Mouse (Mus musculus) spleen, postnatal 4 days (tissue): Measurements from ENCODE around the gene Lmx1a.

ENCODE experiments used
- DNase-seq, 2 experiments: peaks; one replicate each; pipeline ENCODE4 v3.0.0; 2022; ENCODE audit warnings: low spot score in 2 of 2

Lmx1a gene

DNA sequence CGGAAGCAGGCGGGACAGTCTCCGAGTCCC, at the start of gene Lmx1a:
Gene Lmx1a (plus strand): TSS at position 6 of the 30 bp plus-strand sequence.
- DNase-seq = no peak

DNA sequence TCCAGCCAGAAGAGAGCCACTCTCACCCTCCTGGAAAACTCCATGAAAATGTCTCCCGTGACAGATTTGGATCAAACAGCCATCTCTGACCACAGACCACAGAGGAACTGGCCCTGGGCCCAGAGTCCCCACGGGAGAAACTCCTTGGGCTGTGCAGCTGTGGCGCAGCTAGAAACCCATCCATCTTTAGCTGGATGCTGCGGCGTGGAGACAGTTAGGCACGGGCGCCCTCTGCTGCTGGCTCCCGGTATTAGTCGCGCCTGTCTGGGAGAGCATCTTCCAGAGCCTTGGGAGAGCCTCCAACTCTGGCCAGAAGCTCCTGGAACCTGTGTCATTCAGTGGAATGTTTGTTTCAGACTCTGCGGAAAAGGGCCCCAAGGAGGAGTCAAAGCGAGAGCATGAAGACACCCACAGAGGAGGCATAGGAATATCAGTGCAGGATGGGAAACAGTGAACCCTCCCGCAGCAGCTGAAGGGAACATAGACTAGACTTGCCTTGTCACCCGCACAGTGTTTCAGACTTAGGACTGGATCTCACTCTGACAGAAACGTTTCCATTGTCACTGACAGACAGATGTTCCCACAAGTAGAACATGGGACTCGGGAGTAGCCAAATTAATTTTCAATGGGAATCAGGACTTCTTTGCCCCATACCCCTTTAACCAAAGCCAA, 44.0 kb upstream of the Lmx1a start:
- DNase-seq = peak; percentile 42 to 81

DNA sequence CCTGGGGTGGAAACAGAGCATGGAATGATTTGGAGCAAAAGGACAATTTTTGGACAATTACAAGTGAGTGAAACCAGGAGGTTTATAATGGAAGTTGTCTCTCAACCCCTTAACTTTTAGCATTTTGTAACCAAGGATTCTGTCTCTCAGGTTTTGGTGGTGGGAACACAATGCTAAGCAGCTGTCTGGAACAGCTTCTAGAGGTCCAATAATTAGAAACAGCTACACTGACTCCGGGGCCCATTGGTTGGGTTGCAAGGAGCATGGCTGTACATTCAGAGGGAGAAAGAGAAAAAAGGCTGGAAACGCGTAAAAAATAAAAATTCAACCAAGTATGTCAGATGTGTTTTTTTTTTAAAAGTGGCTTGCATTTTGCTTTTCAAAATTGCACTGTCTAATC, 40.4 kb upstream of the Lmx1a start:
- no peak for DNase-seq

DNA sequence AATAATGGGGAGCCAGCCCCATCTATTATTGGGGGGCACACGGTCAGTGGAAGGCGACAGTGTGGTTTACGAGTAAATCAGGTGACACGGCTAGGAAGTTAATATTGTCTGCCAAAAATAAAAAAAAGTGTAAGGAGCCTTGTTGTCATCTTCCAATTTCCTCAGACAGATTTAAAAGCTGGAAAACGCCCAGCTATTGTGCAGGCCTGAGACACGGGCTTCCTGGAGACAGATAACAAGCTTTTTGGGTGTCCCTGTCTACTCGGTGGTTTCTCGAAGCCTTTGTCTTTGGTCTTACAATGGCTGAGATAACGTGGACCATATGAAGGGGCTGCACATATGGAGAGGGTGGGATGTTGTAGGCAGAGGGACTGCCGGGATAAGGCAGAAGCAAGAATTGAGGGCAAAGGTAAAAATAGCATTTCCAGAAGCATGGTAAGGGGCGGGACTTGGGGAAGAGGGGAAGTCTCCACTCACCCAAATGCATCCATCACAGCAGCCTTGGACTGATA, 39.9 kb upstream of the Lmx1a start:
- no peak for DNase-seq

DNA sequence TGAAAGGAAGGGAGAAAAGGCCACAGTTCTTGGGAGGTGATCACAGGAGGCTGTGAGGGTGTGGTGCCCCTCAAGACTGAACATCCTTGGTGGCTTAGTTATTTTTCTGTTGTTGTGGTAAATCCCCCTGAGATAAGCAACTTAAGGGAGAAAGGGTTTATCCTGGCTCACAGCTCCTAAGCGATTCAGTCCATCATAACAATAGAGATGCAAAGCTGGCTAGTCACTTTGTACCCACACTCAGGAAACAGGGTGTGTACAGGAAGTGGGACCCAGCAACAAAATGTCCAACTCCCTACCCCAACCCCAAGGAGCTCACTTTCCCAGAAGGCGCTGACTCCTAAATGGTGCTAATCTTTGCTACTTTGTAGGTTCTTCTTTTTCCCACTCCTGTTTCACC, 36.7 kb upstream of the Lmx1a start:
- no peak for DNase-seq

DNA sequence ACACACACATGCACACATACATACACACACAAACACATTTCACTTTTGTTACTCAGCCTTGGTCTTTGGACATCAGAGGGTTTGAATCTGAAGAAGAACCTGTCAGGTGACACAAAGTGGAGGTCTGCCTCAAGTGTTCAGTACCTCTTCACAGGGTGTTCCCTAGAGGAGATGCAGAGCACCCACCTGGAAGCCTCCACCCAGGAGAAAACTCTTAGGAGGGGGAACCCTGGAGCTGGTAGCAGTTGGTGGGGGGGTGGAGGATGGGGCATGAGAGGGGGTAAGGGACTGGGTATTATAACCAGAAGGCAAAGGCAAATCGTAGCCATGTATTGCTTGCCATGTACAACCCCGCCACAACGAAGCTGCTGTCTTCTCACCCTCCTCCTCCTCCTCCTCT, 30.0 kb upstream of the Lmx1a start:
- DNase-seq = no peak

DNA sequence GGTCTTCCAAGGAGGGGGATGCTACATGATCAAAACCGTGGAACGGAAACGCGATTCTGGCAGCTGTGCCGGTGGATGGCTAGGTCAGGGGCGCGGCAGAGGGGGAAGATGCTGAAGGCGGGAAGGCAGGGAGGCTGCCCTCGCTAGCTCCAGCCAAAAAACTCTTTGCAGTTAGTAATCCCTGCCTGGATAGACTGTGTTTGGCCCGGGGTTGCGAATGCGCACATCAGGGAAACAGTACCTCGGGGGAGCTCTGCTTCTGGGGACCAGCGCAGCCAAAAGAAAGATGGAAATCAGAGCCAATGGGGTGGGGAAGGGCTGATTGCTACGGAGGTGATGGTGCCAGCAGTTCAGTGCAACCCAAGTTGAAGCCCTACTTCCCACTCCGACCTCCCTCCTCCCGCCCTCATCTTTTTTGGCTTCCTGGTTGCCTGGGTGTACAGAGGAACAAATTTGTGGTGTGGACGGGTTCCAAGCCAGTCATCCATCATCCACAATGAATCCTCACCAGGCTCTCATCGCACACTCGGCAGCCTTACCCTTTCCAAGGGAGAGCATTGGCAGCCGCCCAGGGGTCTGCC, 28.4 kb upstream of the Lmx1a start:
- no peak for DNase-seq

DNA sequence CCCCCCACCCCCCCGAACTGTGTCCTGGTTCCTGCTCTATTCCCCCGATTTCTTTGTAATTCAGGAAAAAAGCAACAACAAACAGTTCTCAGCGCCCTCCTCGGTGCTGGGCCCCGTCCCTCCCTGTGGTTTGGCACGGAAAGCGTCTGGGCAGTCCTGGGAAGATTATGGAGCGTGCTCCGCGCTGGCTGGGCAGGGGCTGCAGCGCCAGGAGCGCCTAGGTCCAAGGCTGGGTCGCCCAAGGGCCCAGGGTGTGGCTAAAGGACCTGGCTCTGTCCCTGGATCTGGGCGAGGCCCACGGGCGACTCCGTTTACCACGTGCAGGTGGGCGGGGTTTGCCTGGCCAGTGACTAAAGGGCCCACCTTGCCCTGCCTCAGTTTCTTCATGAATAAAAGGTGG, 27.9 kb upstream of the Lmx1a start:
- no peak for DNase-seq

DNA sequence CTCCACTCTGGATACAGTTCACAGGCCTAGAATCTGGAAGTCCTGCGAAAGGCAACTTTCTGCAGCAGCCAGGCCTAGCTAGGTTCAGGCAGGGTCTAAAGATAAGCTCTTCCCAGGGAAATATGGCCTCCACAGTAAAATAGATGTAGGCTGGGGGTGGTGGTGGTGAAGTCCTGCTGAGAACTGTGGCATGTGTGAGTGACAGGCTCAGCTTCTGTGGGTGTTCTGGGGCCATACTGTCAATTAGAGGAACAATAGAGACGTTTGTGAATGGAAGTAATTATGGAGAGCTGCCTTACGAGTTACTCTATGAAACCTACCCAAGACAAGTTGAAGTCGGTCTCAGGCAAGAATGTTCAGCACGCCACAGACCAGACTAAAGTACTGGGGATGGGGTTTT, 25.9 kb upstream of the Lmx1a start:
- no peak for DNase-seq

DNA sequence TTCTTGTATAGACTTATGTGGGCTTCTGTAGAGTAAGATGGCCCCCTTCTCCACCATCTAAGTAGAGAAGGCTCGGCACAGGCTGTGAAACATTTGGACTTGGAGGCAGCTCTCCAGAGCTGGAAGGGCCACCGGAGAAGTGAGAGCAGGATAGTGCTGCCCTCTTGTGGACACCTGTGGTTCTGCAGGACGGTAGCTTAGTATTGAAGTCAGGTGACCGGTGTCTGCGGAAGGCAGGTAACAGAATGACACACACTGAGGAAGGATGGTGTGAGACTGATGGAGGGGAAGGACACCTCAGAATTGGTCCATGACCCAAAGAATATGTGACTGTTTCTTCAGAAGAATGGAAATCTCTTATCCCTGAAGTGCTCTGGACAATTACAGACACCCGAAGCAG, 19.2 kb upstream of the Lmx1a start:
- DNase-seq = peak; percentile 18 to 76

DNA sequence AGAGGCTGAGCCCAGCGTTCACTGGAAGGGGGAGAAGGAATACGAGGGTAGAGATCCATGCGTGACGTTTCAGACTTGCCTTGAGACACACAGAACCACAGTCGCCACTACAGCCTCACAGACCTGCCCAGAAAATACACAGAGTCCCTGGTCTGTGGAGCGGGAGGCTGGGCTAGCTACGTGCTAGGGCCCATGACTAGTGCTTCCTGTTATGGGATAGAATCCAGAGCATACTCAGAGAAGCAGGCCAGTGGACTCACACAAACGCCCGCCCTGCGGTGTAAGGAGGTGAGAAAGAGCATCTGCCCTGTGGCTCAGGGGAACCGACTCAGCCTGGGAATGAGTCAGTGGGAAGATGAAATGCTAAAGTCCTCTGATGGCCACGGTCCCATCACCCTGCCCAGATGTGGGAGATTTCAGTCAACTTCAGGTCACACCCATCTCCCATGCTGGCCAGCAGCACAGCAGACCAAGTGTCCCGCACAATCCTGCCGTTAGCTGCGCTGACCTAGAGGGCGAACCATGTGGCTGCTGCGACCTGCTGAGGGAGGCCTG, 16.5 kb upstream of the Lmx1a start:
- no peak for DNase-seq

DNA sequence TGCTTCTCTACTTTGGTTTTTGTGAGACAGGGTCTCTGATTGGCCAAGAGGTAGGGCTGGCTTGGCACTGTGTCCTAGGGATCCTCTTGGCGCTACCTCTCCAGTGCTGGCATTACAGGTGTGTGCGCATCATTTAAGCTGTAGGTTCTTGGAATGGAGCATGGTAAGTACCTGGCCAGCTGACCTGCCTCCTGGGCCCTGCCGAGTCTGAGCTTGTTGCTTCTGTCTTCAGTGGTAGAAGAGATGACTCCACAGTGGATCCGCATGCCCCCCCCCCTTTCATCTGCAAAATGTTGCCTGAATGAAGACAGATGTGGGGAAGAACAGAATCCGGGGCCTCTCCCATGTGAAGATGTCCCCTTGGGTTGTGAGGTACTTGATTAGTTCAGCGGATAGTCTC, 10.0 kb upstream of the Lmx1a start:
- no peak for DNase-seq

DNA sequence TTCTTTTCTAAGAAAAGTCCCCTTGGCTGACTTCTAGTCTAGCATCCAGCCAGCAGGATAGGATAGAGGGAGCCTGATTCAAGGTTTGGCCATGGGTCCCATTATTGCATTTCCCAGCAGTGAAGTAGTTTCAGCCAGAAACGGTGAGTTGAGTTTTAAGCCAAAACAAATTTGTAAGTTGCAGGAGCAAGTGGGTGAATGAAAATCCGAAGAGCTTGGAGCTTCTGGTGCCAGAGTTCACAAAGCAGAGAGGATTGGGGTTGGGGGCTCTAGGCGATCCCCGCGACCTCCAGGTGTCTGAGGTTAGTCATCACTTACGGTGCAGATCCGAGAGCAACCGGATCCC, 1.1 kb upstream of the Lmx1a start:
- no peak for DNase-seq

DNA sequence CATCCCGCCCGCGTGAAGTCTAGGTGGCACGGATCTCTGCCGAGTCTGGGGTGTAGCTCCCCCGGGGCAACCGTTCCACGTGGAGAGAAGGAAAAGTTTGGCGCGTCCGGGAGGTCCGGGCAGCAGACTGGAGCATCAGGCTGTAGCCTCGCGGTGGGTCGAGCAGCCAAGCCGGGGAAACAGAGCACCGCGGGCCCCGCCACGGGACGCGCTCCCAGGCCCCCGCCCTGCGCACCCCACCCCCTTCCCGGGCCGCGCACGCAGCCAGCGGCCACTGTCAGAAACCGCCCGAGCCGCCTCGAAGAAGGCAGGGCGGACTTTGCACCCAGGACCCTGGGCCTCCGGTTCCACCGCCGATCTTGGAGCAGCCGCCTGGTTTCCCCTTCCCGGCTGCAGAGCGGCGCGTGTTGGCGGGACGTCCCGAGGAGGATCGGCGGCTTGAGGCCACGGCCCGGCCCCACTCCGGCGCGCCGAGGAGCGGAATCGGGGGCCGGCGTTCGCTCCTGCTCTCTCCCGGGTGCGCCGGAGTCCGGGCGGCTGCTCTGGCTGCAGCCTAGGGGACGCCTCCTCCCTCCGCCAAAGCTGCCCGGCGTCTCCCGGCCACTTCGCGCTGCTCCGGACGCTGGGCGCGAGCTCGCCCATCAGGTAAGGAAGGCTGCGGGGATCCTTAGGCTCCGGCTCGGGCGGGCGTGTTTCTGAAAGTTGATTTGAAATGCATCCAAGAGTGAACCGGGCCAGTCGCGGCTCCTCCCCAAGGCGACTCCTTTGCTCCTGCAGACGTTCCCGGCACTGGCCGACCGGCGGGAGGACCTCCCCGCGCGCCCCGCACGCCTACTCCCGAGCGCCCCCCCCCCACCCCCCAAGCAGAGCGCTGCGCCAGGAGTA, 448 bp upstream of the Lmx1a start:
- no peak for DNase-seq

DNA sequence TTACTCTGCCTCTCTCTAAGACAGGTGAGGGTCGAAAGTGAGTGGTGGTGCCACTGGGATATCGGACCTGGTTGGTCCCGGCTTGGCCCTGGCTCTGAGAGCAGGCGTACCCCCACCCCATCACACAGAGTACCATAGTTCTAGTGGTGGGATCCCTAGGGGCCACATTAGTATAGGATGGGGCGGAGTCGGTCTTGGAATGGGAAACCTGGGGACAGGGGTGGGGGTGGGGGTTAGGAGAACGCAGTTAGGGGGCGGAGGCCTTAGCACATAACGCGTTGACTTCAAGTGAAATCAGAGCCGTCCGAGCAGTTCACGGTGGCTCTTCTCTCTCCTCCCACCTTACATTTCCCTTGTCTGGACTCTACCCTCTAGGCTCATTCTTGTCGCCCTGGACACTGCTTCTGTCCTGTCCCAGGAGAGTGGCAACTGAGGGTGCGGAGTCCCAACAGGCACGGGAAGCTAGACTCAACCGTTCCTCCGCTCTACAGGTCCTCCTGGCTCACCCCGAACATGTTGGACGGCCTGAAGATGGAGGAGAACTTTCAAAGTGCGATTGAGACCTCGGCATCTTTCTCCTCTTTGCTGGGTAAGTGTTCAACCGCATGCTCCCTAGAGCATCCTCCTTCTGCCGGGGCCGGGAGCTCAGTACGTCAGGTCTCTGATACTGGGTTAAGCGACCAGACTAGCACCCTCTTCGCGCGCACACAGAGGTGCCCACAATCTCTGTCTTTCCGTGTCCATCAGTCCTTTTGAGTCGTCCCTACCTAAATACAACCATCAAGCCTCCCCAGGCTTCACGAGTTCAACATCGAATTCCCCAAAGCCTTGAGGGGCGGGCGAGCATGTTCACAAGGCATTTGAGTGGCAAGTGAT, 463 bp downstream of the Lmx1a start:
- no peak for DNase-seq

DNA sequence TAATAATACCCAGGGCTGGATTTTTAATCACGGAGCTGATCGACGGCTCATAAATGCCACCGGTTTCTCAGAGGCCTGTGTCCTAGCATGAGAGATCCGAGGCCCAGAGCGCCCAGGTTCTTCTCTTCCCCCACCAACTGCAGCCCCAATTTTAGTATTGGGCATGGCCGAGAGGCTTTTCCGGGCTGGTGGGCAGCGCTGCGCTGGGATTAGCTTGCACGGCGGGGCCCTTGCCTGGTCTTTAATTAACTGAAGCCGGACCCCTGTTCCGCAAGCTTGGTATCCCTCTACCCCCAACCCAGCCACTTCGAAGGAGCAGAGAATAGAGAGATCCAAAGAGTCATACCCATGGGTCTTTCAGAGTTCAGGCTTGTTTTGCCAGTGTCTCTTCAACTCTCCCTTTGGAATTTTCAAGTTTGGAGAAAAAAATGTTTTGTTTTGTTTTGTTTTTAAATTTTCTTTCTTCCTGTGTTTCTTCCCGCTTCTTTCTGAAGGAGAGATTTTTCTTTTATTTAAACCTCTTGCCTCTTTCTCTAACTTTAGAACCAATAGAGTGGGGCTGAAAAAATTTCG, 1.2 kb downstream of the Lmx1a start:
- DNase-seq = no peak

DNA sequence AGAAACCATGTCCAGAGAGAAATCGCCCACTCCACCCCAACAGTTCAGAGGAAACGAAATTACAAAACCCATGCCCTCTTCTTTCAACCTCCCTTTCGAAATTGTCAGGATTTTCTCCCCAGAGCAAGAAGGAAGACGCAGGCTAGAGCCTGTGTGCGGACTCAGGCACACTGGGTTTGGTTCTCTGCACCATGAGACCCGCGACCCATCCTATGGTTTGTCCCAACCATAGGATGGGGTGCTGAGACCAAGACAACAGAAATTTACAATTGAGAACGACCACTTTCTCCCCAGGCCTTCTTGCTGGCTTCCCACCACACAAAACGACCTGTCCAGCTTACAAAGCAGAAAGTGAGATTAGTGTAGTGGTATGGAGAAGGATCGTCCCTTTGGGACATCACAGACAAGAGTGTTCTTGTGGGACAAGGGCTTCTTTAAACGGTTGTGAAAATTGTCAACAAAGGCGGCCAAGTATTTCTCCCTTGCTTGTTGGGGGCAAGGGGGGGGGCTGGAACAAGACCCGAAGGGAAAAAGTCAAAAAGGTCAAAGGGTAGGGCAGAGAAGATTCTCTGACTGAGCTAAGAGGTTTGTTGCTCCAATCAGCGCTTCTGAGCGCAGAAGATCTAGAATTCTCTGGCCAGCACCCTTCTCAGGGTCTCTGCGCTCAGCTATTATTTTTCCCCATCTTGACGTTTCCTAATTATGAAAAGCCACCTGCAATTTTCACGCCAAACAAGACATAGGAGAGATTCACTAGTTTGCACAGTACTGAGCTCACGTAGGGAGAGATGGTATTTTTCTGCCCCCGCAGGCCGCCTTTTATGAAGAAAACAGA, 1.9 kb downstream of the Lmx1a start:
- DNase-seq = no peak

DNA sequence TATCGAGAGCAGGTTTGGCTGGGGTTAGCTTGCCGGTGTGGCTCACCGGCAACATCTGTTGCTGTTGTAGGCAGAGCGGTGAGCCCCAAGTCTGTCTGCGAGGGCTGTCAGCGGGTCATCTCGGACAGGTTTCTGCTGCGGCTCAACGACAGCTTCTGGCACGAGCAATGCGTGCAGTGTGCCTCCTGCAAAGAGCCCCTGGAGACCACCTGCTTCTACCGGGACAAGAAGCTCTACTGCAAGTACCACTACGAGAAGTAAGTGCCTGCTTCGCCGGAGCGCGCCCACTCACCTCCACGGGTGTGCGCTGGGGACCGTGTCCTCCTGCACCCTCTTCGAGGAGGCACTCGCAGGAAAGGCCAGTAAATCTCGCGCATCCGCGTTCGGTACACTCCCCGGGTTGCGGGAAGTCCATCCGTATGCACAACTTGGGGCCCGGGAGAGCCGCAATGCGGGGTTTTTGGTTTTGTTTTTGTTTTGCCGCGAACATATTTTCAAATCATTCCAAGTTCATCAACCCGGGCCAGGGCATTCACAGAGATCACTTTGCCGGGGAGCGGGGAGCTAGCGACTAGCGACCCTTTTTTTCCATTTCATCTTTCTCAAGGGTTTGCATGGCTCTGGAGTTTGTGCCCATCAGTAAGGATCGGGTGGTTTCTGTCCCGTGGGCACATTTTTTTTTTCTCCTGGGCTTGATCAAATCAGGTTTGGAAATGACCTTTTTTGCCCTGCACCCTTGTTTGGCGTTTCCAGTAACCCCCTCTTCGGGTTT, 3.1 kb downstream of the Lmx1a start:
- DNase-seq = no peak

DNA sequence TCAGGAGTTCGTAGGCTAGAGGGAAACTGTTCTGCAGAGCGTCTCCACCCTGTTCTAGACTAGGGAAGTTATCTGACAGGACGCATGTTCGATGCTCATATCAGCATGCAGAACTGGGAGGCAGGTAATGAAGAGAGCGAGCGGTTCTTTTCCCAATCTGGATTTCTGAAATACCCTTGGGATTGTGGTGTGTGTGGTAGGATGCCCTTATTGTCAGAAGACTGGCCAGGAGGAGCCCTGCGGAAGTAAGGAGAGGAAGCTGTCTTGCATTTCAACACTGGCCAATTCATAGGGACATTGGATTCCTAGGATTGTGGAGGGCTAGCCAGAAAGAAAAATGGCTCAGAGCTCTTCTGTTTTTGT, 3.6 kb downstream of the Lmx1a start:
- no peak for DNase-seq

DNA sequence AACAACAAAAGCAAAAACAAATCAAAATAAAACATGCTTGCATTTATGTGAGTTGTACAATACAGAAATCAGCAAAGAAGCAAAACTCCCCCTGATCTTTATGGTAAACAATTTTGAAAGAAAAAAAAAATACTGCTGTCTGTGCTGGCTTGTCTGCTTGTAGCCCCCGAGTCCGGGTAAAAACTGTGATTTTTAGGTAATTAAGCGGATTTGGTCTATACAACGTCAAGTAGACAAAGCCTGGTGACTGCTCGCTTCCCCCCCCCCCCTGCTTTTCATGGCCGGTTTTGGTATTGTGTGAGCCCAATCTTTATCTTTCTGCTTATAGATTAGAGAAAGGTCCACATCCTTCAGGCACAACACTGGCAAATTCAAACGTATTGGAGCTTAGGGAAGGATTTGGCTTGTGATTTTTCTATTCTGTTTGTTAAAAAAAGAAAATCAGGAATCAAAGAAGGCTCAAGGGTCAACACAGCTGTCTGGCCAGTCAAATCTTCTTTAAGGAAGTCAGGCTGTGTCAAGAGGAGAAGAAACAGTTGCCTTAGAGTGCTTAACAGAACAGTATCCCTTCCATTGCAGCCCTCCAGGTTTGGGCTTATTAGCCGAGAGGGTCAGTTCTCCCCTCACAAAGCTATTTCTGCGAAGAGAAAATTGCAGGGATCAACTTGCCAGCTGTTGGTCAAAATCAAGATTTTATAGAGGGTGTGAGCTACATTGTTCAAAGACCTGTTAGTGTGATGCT, 4.6 kb downstream of the Lmx1a start:
- DNase-seq = no peak
